Mouse (Mus musculus): ENCODE results near the gene Nrxn3. TPM values are rescaled to one million over a fixed set of nuclear protein-coding genes. Genes with fewer than 3 reads are reported as not detected.

Nrxn3 gene
- polyA plus RNA-seq, 1 experiment = 1.0 TPM

DNA sequence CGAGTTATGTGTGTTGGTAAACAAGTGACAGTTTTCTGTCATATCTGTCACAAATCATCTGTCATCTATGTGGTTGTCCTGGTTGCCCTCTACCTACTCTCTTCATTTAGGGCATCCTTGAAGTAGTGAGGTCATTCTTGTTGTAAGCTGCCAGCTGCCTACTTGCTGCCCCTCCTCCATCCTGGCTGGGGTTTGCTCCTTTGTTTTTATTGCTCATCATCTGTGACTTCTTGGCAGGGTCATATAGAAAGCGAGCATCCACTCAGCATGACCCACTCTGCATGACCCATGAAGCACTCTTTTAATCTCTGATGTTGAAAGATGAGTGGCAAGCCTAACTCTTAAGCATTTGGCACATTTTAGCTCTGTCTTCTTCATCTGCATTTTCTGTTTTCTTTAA is 194.1 kb downstream of the Nrxn3 start:
- Histone ChIP-seq H3K4me1 (ENCODE audit: control insufficient read depth, insufficient read depth, low read length) (no peaks in the 10 kb centered on the region), H3K4me3 (replicated peaks; ENCODE audit: control insufficient read depth, low read depth, low read length) (no peak overlapping the region), H3K27ac (ENCODE audit: control insufficient read depth, insufficient read depth, low read depth, low read length, poor library complexity) (no peak overlapping the region)
- 51% methylated on average over 2 of the region's 2 CpGs for WGBS
- TF ChIP-seq POLR2A (IDR thresholded peaks at IDR 0.05; ENCODE audit: borderline replicate concordance, control insufficient read depth, low read depth, low read length) (no peak), CTCF (IDR thresholded peaks at IDR 0.05; ENCODE audit: control insufficient read depth, insufficient read depth, low read length) (no peak)

DNA sequence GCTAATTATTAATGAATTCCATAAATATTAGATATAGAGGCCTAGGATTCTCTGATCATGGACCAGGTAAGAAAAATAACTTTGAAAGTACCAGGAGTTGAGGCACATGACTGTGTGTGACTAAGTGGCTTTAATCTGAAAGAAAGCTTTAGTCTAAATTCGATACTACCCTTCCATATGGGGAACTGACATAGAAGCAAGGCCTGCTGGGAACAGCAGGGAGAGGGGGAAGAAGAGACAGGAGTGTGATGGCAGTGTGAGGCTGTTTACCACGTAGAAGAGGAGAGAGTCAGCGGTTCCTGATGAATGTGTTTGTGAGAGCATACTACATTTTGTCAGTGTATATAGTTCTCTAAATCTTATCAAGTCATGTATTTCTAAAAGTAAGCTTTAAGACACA is 202.2 kb downstream of the Nrxn3 start:
- no peak for TF ChIP-seq POLR2A (IDR thresholded peaks at IDR 0.05; ENCODE audit: borderline replicate concordance, control insufficient read depth, low read depth, low read length)
- TF ChIP-seq CTCF (IDR thresholded peaks at IDR 0.05; ENCODE audit: control insufficient read depth, insufficient read depth, low read length) = no peak
- Histone ChIP-seq H3K4me3 (replicated peaks; ENCODE audit: control insufficient read depth, low read depth, low read length) (no peak overlapping the region), H3K27ac (ENCODE audit: control insufficient read depth, insufficient read depth, low read depth, low read length, poor library complexity) (no peak overlapping the region), H3K4me1 (ENCODE audit: control insufficient read depth, insufficient read depth, low read length) (no peaks in the 10 kb centered on the region)
- 56% methylated on average over 3 of the region's 3 CpGs for WGBS

DNA sequence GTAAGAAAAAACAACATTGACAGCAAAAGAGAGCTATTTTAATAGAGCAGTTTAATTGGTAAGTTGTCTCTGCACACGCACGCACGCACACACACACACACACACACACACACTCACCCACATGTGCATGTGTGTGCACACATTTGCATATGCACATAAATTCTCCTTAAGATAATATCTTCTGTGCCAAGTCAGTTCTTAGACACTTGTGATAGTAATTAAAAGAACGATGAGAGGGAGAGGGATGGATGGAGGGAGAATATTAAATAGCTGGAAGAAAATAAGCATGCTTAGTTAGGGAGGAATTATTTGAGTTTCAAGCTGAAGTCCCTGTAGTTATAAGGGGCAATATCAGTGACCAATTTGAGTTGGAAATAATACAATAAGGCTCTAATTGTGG is 203.6 kb downstream of the Nrxn3 start:
- WGBS = 74% methylated on average over 4 of the region's 4 CpGs

DNA sequence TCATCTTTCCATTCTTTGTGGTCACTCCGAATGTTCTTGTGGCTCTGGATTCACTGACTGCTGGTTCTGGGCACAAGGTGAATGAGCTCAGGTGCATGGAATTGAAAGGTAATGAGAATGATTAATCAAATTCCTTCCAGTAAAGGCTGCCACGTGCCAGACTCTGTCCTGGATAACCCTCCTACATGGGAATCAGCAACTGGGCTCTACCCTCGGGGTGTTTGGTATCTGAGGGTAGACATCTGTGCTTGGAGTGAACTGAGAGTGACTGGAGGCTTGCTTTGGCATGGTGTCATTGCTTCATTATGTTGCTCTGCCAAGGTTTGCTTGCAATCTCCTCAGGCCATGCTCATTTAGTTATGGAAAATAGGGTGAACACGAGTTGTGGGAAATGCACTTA is 209.0 kb downstream of the Nrxn3 start:
- Histone ChIP-seq H3K27ac (ENCODE audit: control insufficient read depth, insufficient read depth, low read depth, low read length, poor library complexity) (no peak overlapping the region), H3K4me3 (replicated peaks; ENCODE audit: control insufficient read depth, low read depth, low read length) (no peak overlapping the region), H3K4me1 (ENCODE audit: control insufficient read depth, insufficient read depth, low read length) (no peaks in the 10 kb centered on the region)
- no peak for TF ChIP-seq CTCF (IDR thresholded peaks at IDR 0.05; ENCODE audit: control insufficient read depth, insufficient read depth, low read length)
- TF ChIP-seq POLR2A (IDR thresholded peaks at IDR 0.05; ENCODE audit: borderline replicate concordance, control insufficient read depth, low read depth, low read length) = no peak
- 59% methylated on average over 4 of the region's 4 CpGs for WGBS

More for the DNA sequence above, 203.6 kb downstream of the Nrxn3 start:
- TF ChIP-seq POLR2A (IDR thresholded peaks at IDR 0.05; ENCODE audit: borderline replicate concordance, control insufficient read depth, low read depth, low read length) (no peak), CTCF (IDR thresholded peaks at IDR 0.05; ENCODE audit: control insufficient read depth, insufficient read depth, low read length) (no peak)
- Histone ChIP-seq H3K27ac (ENCODE audit: control insufficient read depth, insufficient read depth, low read depth, low read length, poor library complexity) (no peak overlapping the region), H3K4me1 (ENCODE audit: control insufficient read depth, insufficient read depth, low read length) (no peaks in the 10 kb centered on the region), H3K4me3 (replicated peaks; ENCODE audit: control insufficient read depth, low read depth, low read length) (no peak overlapping the region)

DNA sequence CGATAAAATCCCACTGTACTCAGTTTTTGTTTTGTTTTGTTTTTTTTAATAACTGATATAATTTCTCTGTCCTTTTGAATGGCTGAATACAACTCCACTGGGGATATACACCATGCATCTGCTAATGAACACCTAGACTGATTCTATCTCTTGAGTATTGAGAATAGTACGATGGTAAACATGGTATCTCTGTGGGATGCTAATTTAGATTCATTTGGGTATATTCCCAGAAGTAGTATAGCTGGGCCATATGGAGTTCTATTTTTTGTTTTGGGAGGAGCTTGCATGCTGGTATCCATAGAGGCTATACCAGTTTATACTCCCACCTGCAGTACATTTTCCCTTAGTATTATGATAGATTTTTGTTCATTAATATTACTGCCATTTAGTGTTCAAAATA is 217.0 kb downstream of the Nrxn3 start:
- Histone ChIP-seq H3K27ac (ENCODE audit: control insufficient read depth, insufficient read depth, low read depth, low read length, poor library complexity) (no peak overlapping the region), H3K4me1 (ENCODE audit: control insufficient read depth, insufficient read depth, low read length) (no peaks in the 10 kb centered on the region), H3K4me3 (replicated peaks; ENCODE audit: control insufficient read depth, low read depth, low read length) (no peak overlapping the region)
- WGBS = 75% methylated on average over 2 of the region's 2 CpGs
- TF ChIP-seq CTCF (IDR thresholded peaks at IDR 0.05; ENCODE audit: control insufficient read depth, insufficient read depth, low read length) = no peak
- TF ChIP-seq POLR2A (IDR thresholded peaks at IDR 0.05; ENCODE audit: borderline replicate concordance, control insufficient read depth, low read depth, low read length) = no peak

DNA sequence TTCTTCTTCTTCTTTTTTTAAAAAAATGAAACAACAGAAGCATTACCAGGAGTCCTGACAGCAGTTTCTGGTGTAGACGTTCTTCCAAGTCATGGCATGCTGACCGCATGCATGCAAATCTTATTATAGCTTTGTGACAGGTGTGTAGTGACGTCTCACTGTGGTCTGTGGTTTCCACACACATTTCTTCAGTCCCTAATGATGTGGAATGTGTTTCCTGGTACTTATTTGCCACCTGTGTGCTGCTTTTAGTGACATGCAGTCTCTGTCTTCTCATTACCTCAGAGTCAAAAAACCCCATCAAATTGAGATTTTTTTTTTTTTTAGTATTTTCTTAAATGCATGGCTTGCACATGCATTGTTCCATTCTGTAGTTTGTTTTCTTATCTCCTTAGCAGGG is 222.3 kb downstream of the Nrxn3 start:
- Histone ChIP-seq H3K4me1 (ENCODE audit: control insufficient read depth, insufficient read depth, low read length) (no peaks in the 10 kb centered on the region), H3K27ac (ENCODE audit: control insufficient read depth, insufficient read depth, low read depth, low read length, poor library complexity) (no peak overlapping the region), H3K4me3 (replicated peaks; ENCODE audit: control insufficient read depth, low read depth, low read length) (no peak overlapping the region)
- TF ChIP-seq POLR2A (IDR thresholded peaks at IDR 0.05; ENCODE audit: borderline replicate concordance, control insufficient read depth, low read depth, low read length) = no peak
- WGBS = 22% methylated on average over 3 of the region's 3 CpGs

DNA sequence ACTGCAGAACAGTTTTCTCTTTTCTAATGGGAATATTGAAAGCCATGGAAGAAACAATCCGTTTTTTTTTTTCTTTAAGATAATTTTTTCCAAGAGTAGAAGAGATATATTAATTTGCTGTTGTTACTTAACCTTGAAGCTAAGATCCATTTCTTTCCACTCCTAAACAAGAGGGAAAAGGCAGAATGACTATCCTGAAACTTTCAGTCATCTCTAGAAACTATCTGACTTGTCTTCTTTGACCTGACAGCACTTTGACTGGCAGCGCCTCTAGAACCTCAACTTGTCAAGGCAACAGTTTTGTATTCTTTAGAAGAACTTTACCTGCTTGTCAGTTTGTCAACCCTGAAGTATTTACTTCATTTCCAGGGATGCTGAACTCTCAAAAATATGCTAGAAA is 227.2 kb downstream of the Nrxn3 start:
- WGBS = 75% methylated on average over 2 of the region's 2 CpGs
- H3K4me1 ChIP-seq (ENCODE audit: control insufficient read depth, insufficient read depth, low read length) = no peaks in the 10 kb centered on the region
- H3K27ac ChIP-seq (ENCODE audit: control insufficient read depth, insufficient read depth, low read depth, low read length, poor library complexity) = no peak overlapping the region
- H3K4me3 ChIP-seq (replicated peaks; ENCODE audit: control insufficient read depth, low read depth, low read length) = no peak overlapping the region
- no peak for TF ChIP-seq CTCF (IDR thresholded peaks at IDR 0.05; ENCODE audit: control insufficient read depth, insufficient read depth, low read length)
- no peak for TF ChIP-seq POLR2A (IDR thresholded peaks at IDR 0.05; ENCODE audit: borderline replicate concordance, control insufficient read depth, low read depth, low read length)

DNA sequence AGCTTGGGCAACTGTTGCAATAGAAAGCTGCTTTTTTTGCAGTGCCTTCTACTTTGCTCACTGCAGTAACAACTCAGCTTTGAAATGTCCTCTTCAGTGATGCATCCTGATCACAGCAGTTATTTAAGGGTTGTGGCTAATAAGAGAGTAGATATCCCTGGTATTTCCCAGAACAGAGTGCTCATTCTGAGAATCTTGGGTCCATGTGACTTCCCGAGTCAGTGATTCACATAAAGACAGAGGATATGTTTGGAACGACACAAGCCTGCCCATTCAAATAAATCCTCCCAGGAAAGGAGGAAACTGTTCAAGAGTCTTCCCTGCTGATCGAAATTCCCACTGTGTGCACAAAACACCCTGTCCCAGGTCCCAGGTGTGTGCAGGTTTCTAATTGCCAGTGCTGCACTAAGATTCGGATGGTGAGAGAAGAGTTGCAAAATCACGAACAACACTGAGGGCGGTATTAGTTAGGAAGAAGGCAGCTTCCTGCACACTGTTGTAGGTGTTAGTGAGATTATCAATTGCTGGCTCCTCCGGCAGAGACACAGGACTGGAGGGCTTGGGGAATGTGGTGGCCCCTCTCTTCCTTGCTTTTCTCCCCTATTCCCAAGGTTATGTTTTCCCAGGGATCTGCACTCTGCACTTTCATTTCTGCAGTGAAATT is 230.4 kb downstream of the Nrxn3 start:
- Histone ChIP-seq H3K27ac (ENCODE audit: control insufficient read depth, insufficient read depth, low read depth, low read length, poor library complexity) (no peak overlapping the region), H3K4me1 (ENCODE audit: control insufficient read depth, insufficient read depth, low read length) (no peaks in the 10 kb centered on the region), H3K4me3 (replicated peaks; ENCODE audit: control insufficient read depth, low read depth, low read length) (no peak overlapping the region)
- 62% methylated on average over 7 of the region's 7 CpGs for WGBS
- no peak for TF ChIP-seq CTCF (IDR thresholded peaks at IDR 0.05; ENCODE audit: control insufficient read depth, insufficient read depth, low read length)
- TF ChIP-seq POLR2A (IDR thresholded peaks at IDR 0.05; ENCODE audit: borderline replicate concordance, control insufficient read depth, low read depth, low read length) = no peak

DNA sequence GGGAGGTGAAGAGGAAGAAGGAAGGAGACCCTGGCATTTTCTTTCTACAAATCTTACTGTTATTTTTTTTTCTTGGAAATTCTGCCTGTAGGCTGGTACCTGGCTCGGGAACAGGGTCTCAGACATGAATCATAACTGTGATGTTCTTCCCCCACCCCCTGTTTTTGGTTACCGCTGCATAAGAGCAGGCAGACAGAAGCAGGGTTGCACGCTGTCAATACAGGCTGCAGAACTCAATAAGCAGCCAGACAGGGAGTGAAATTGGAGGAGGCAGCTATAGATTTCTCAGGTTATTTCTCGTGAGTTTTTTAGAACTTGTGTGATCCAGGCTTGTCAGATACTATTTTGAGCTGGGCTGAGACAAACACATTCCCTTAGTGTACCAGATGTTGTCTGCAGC is 231.1 kb downstream of the Nrxn3 start:
- H3K4me3 ChIP-seq (replicated peaks; ENCODE audit: control insufficient read depth, low read depth, low read length) = no peak overlapping the region
- TF ChIP-seq POLR2A (IDR thresholded peaks at IDR 0.05; ENCODE audit: borderline replicate concordance, control insufficient read depth, low read depth, low read length) (no peak), CTCF (IDR thresholded peaks at IDR 0.05; ENCODE audit: control insufficient read depth, insufficient read depth, low read length) (no peak)
- no peak overlapping the region for H3K27ac ChIP-seq (ENCODE audit: control insufficient read depth, insufficient read depth, low read depth, low read length, poor library complexity)
- WGBS = 66% methylated on average over 4 of the region's 4 CpGs
- no peaks in the 10 kb centered on the region for H3K4me1 ChIP-seq (ENCODE audit: control insufficient read depth, insufficient read depth, low read length)
